Mouse (Mus musculus) kidney, postnatal 36 days (tissue): ENCODE results near the gene Celf2.
A peak's percentile ranks its signal among the peaks of the same experiment; 100 is the strongest.

Source experiments
- DNase-seq, 2 experiments: peaks; one replicate each; pipeline ENCODE4 v3.0.0; 2021 to 2022; ENCODE audit warnings: mixed read lengths in 2 of 2

The Celf2 gene

GRCm38 (mm10) chr2:7260186-7260585 is 249.2 kb downstream of the Celf2 start:
- peak in 1 of 2 experiments; percentile 25 for DNase-seq

- no peak for DNase-seq
These were observed 249.7 kb downstream of the Celf2 start for GRCm38 (mm10) chr2:7259616-7260015.

- DNase-seq = no peak
These were observed 253.3 kb downstream of the Celf2 start for GRCm38 (mm10) chr2:7256023-7256422.

- no peak for DNase-seq
These were observed 254.0 kb downstream of the Celf2 start for GRCm38 (mm10) chr2:7255386-7255785.

- DNase-seq = no peak
These were observed 259.0 kb downstream of the Celf2 start for GRCm38 (mm10) chr2:7250314-7250713.

- no peak for DNase-seq
These were observed 260.4 kb downstream of the Celf2 start for GRCm38 (mm10) chr2:7249002-7249401.

GRCm38 (mm10) chr2:7245958-7246774 is 263.2 kb downstream of the Celf2 start:
- peak; percentile 54 to 70 for DNase-seq

- peak in 1 of 2 experiments; percentile 27 for DNase-seq
These were observed 267.2 kb downstream of the Celf2 start for GRCm38 (mm10) chr2:7242139-7242538.

- peak in 1 of 2 experiments; percentile 6 for DNase-seq
These were observed 267.8 kb downstream of the Celf2 start for GRCm38 (mm10) chr2:7241523-7241941.

GRCm38 (mm10) chr2:7237283-7237682 is 272.1 kb downstream of the Celf2 start:
- no peak for DNase-seq

GRCm38 (mm10) chr2:7236452-7236851 is 272.9 kb downstream of the Celf2 start:
- DNase-seq = no peak

GRCm38 (mm10) chr2:7235059-7235741 is 274.2 kb downstream of the Celf2 start:
- no peak for DNase-seq

GRCm38 (mm10) chr2:7234587-7234986 is 274.8 kb downstream of the Celf2 start:
- no peak for DNase-seq

GRCm38 (mm10) chr2:7233411-7233810 is 276.0 kb downstream of the Celf2 start:
- DNase-seq = no peak

GRCm38 (mm10) chr2:7226785-7227184 is 282.6 kb downstream of the Celf2 start:
- no peak for DNase-seq

- no peak for DNase-seq
These were observed 284.9 kb downstream of the Celf2 start for GRCm38 (mm10) chr2:7224346-7225071.

- DNase-seq = no peak
These were observed 285.8 kb downstream of the Celf2 start for GRCm38 (mm10) chr2:7223538-7223937.

GRCm38 (mm10) chr2:7222886-7223285 is 286.5 kb downstream of the Celf2 start:
- DNase-seq = no peak

GRCm38 (mm10) chr2:7221856-7222255 is 287.5 kb downstream of the Celf2 start:
- DNase-seq = no peak

- no peak for DNase-seq
These were observed 291.3 kb downstream of the Celf2 start for GRCm38 (mm10) chr2:7218101-7218500.

GRCm38 (mm10) chr2:7207691-7208504 is 301.5 kb downstream of the Celf2 start:
- DNase-seq = peak in 1 of 2 experiments; percentile 0

GRCm38 (mm10) chr2:7193413-7193812 is 315.9 kb downstream of the Celf2 start:
- DNase-seq = no peak
